Mouse (Mus musculus): ENCODE measurements around the gene Fntb.

GRCm38 (mm10) chr12:76926338-76926945 is 161.1 kb downstream of the Fntb start:
- TF ChIP-seq CTCF (IDR thresholded peaks at IDR 0.05; ENCODE audit: low read depth, low read length) (no peak), POLR2AphosphoS5 (IDR thresholded peaks at IDR 0.05; ENCODE audit: insufficient replicate concordance, low read depth, low read length) (no peak), TAL1 (conservative IDR thresholded peaks at IDR 0.05; ENCODE audit: low read depth, low read length) (no peak)
